Mouse (Mus musculus): ENCODE measurements around the gene Bsdc1.

DNA sequence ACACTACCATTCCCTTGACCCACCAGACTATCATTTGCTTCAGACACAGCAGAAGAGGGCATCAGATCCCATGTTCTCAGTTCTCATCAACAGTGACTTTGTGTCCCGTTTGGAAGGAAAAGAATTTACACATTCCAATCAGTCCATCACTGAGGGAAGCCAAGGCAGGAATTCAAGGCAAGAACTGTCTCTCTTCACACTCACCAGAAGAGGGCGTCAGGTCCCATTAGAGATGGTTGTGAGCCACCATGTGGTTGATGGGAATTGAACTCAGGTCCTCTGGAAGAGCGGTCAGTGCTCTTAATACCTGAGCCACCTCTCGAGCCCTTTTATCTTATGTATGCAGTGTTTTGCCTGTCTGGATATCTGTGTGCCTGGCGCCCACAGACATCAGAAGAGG, 43.1 kb upstream of the Bsdc1 start:
- TF ChIP-seq CTCF (IDR thresholded peaks at IDR 0.05; ENCODE audit: low read depth) (no peak), EP300 (IDR thresholded peaks at IDR 0.05; ENCODE audit: low read depth) (no peak)

Data from heart, postnatal 0 days (tissue).